Mouse (Mus musculus) liver, postnatal 0 days (tissue): Measurements from ENCODE around the gene Elfn1. TPM values are rescaled to one million over a fixed set of nuclear protein-coding genes. Genes with fewer than 3 reads are reported as not detected.

Experiments used
- ATAC-seq: fragments of 200-750 bp; cut with Nextera tagmentation; 2 replicates; pipeline ENCODE4 v1.8.0; 2017; ENCODE audit warnings: mild to moderate bottlenecking, moderate library complexity
- DNase-seq: peaks from one replicate; pipeline ENCODE4 v3.0.0-alpha.2; 2016
- H3K27ac ChIP-seq: fragments of 300-500 bp; sonication (generic); 2 replicates; pipeline ENCODE4 v1.5.1; 2014; ENCODE audit warnings: antibody characterized with exemption, moderate library complexity, mild to moderate bottlenecking, low read depth
- H3K27me3 ChIP-seq: fragments of 300-500 bp; sonication (generic); 2 replicates; pipeline ENCODE4 v1.6.1; 2014; ENCODE audit warnings: low read length, control low read depth, mixed read lengths; ENCODE audit not compliant: insufficient read depth
- H3K36me3 ChIP-seq: fragments of 300-500 bp; sonication (generic); replicated peaks from 2 replicates; pipeline ENCODE4 v1.6.1; 2014; ENCODE audit warnings: mild to moderate bottlenecking, control low read depth, low read length, moderate library complexity, mixed read lengths; ENCODE audit not compliant: insufficient read depth
- H3K4me1 ChIP-seq: fragments of 300-500 bp; sonication (generic); 2 replicates; pipeline ENCODE4 v1.6.1; 2014; ENCODE audit warnings: antibody characterized with exemption, mild to moderate bottlenecking, control low read depth; ENCODE audit not compliant: insufficient read depth
- H3K4me2 ChIP-seq: fragments of 300-500 bp; sonication (generic); 2 replicates; pipeline ENCODE4 v1.6.1; 2014; ENCODE audit warnings: low read depth, mild to moderate bottlenecking, low read length, moderate library complexity, mixed read lengths
- H3K4me3 ChIP-seq: fragments of 300-500 bp; sonication (generic); 2 replicates; pipeline ENCODE4 v1.5.1; 2014; ENCODE audit warnings: low read depth, low read length
- H3K9ac ChIP-seq: fragments of 300-500 bp; sonication (generic); replicated peaks from 2 replicates; pipeline ENCODE4 v1.6.1; 2014; ENCODE audit warnings: mild to moderate bottlenecking, moderate library complexity
- H3K9me3 ChIP-seq: fragments of 300-500 bp; sonication (generic); 2 replicates; pipeline ENCODE4 v1.6.1; 2016; ENCODE audit warnings: mild to moderate bottlenecking, control low read depth, low read length, mixed read lengths
- CTCF ChIP-seq: sonication (generic); IDR thresholded peaks from 2 replicates; pipeline ENCODE4 v1.5.1; 2016; ENCODE audit warnings: antibody characterized with exemption, low read depth
- EP300 ChIP-seq: IDR thresholded peaks from 2 replicates; pipeline ENCODE4 v1.6.1; 2016; ENCODE audit warnings: antibody characterized with exemption, low read depth, mild to moderate bottlenecking
- WGBS: fragments of 180-500 bp; shearing (Covaris S2); extraction: QIAGEN DNeasy Blood & Tissue Kit; methylation state at CpG from one replicate; pipeline ENCODE4 v1.1.7; 2014; ENCODE audit not compliant: insufficient replicate concordance; 5-methylcytosine and 5-hydroxymethylcytosine counted together
- polyA plus RNA-seq: library from polyadenylated mRNA; unstranded; fragments of >200 nt; fragmentation: Nextera tagmentation; extraction: Ambion mirVana; gene quantifications from 2 replicates; pipeline ENCODE4 v1.2.1, GENCODE M21; 2015

Elfn1 gene
- polyA plus RNA-seq, 1 experiment from 2014 or later: not detected

DNA sequence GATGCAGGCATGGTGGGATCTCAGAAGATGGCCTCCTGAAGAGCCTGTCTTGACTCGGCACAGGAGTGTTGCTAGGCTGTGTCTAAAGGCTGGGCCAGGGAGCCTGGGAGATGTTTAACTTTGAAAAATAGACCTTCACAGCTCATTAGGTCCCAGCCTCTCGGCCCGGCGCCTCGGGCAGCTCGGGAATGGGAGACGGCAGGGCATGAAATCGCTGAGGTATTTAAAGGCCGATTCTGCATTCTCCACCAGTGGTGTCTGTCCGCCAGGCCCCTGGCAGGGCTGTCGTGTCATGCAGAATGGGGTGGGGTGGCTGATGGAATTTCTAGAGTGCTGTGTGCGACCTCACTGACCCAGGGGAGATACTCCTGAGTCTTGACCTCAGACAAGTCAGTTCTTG, 22.4 kb downstream of the Elfn1 start:
- ATAC-seq: no peak
- Histone ChIP-seq H3K4me3 (no peak overlapping the region), H3K27ac (no peak overlapping the region), H3K27me3 (peaks cover 11% of the 10 kb centered on the region), H3K9me3 (no peaks in the 10 kb centered on the region), H3K4me2 (no peak overlapping the region), H3K36me3 (no peaks in the 10 kb centered on the region), H3K9ac (no peak overlapping the region), H3K4me1 (no peaks in the 10 kb centered on the region)
- no peak for DNase-seq
- WGBS: 79% methylated on average over 12 of the region's 12 CpGs
- TF ChIP-seq EP300: no peak
- no peak for TF ChIP-seq CTCF

GRCm38 (mm10) chr5:139930927-139931351, 23.2 kb downstream of the Elfn1 start:
- WGBS: 4% methylated on average over 12 of the region's 12 CpGs
- no peak for ATAC-seq
- no peaks in the 10 kb centered on the region for H3K9me3 ChIP-seq
- H3K36me3 ChIP-seq: no peaks in the 10 kb centered on the region
- no peak overlapping the region for H3K4me2 ChIP-seq
- H3K4me3 ChIP-seq: no peak overlapping the region
- no peaks in the 10 kb centered on the region for H3K4me1 ChIP-seq
- no peak for TF ChIP-seq EP300
- TF ChIP-seq CTCF: no peak
- DNase-seq: no peak
- no peak overlapping the region for H3K27ac ChIP-seq
- peaks cover 11% of the 10 kb centered on the region for H3K27me3 ChIP-seq
- no peak overlapping the region for H3K9ac ChIP-seq

DNA sequence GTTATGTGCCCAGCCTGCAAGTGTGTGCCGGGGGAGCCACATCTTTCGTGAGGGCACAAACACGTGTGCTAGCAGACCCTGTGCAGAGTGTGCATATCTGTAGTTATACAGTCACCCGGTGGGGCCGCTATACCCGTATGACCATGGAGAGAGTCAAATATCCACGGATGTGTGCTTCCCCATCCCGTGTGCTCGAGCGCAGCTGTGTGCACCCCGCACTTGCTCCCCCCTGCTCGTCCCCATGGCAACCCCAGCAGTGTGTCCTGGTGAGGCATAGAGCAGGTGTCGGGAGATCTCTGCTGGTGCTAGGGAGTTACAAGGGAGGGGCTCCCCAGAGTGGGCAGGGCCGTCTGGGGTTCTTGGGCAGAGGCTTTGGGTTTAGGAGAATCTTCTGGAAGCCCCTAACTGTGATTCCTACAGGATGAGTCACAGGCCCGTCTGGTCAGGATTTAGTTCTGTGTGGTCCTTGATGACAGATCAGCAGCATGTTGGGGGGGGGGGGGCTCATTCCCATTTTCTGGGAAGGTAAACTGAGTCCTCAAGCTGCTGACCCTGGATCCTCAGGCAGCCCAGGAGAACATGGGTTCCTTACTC, 24.3 kb downstream of the Elfn1 start:
- Histone ChIP-seq H3K4me3 (no peak overlapping the region), H3K9me3 (no peaks in the 10 kb centered on the region), H3K9ac (no peak overlapping the region), H3K36me3 (no peaks in the 10 kb centered on the region), H3K27me3 (peaks cover 11% of the 10 kb centered on the region), H3K27ac (no peak overlapping the region), H3K4me1 (no peaks in the 10 kb centered on the region), H3K4me2 (no peak overlapping the region)
- ATAC-seq (no peak), DNase-seq (no peak)
- TF ChIP-seq EP300 (no peak), CTCF (no peak)
- 37% methylated on average over 15 of the region's 15 CpGs for WGBS

- Histone ChIP-seq H3K36me3 (no peaks in the 10 kb centered on the region), H3K27ac (no peak overlapping the region), H3K9me3 (no peaks in the 10 kb centered on the region), H3K4me1 (no peaks in the 10 kb centered on the region), H3K9ac (no peak overlapping the region), H3K4me3 (no peak overlapping the region), H3K4me2 (no peak overlapping the region), H3K27me3 (peaks cover 11% of the 10 kb centered on the region)
- DNase-seq (peak; percentile 62), ATAC-seq (peak; percentile 41)
- TF ChIP-seq EP300: no peak
- TF ChIP-seq CTCF: no peak
- WGBS: 36% methylated on average over 13 of the region's 13 CpGs
Measured at GRCm38 (mm10) chr5:139932595-139933271, 25.0 kb downstream of the Elfn1 start.

GRCm38 (mm10) chr5:139933476-139933875, 25.7 kb downstream of the Elfn1 start:
- no peak overlapping the region for H3K4me3 ChIP-seq
- no peaks in the 10 kb centered on the region for H3K36me3 ChIP-seq
- H3K4me1 ChIP-seq: no peaks in the 10 kb centered on the region
- WGBS: 43% methylated on average over 7 of the region's 7 CpGs
- TF ChIP-seq CTCF (peak; percentile 69), EP300 (no peak)
- peak; percentile 66 for DNase-seq
- no peaks in the 10 kb centered on the region for H3K9me3 ChIP-seq
- H3K27me3 ChIP-seq: peaks cover 11% of the 10 kb centered on the region
- H3K27ac ChIP-seq: no peak overlapping the region
- no peak overlapping the region for H3K9ac ChIP-seq
- H3K4me2 ChIP-seq: no peak overlapping the region
- ATAC-seq: no peak

DNA sequence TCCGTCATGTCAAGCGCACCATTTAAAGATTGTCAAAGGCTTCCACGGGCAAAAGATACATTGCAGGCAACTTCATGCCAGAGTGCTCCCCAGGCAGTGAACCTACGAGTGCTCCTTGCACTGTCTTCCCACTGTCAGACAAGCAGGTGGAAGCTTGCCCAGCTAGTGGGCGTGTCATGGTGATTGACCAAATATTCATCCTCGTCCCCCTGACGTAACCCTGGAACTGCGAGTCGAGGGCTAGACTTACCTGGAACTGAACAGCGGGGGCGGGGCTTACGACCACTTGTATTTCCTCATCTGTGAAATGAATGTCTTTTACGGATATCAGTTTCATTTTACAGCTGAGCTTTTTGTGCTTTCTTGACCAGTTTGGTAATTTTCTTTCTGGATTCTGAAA, 28.7 kb downstream of the Elfn1 start:
- Histone ChIP-seq H3K27me3 (peaks cover 11% of the 10 kb centered on the region), H3K27ac (no peak overlapping the region), H3K4me1 (no peaks in the 10 kb centered on the region), H3K9ac (no peak overlapping the region), H3K4me3 (no peak overlapping the region), H3K36me3 (no peaks in the 10 kb centered on the region), H3K4me2 (peak overlapping the region; percentile 26; the same call in 1 of the 2 replicates), H3K9me3 (no peaks in the 10 kb centered on the region)
- TF ChIP-seq CTCF (no peak), EP300 (no peak)
- DNase-seq (peak; percentile 52), ATAC-seq (peak; percentile 28; the same call in 1 of the 2 replicates)
- 60% methylated on average over 13 of the region's 13 CpGs for WGBS
